Mouse (Mus musculus) lung, postnatal 4 days (tissue): ENCODE data around the gene Asic1.
"Not testable (repeated sequence)": the region's sequence is repeated elsewhere in the genome, so short reads cannot be mapped to it uniquely, and the experiment has no call there.

Experiments
- DNase-seq, 2 experiments: peaks; one replicate each; pipeline ENCODE4 v3.0.0; 2021

Asic1 gene

DNA sequence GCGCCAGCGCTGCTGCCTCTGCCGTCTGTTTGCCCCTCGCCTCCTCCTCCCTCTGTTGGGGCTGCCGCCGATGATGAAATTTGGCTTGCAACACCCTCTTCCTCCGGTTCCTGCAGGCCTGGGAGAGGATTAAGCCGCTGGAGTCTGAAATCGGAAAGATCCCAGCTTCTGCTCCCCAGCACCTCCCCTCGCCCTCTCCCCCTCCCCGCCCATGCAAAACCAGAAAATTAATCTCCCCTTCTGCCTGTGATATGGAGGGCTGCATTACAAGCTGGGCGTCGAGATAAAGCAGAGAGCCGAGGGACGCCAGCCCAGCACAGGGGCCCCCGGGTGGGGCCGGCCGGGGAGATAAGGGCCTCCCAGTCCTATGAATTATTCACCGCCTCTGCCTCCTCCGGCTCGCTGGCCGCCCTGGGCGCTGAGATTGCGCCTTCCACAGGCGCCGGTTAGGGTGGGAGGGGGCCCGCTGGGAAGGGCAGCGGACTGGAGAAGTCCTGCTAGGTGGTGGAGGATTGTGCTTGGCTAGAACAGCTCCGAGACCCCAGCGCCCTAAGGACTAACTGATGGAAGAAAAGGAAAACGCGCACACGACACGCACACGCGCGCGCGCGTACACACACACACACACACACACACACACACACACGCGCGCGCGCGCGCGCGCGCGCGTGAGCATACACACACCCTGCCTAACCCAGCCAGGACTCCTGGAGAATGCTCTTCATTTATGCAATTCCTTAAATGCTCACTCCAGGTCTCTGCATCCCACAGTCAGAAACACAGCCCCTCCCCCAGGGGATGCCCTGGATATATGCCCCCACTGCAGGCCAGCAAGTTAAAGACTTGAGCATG lies 5.3 kb upstream of the Asic1 start:
- peak; percentile 78 to 83 for DNase-seq

GRCm38 (mm10) chr15:99667544-99667943 lies 2.6 kb upstream of the Asic1 start:
- no peak for DNase-seq

GRCm38 (mm10) chr15:99668881-99669280 lies 1.3 kb upstream of the Asic1 start:
- DNase-seq = peak; percentile 79 to 85

GRCm38 (mm10) chr15:99669392-99669791 lies 776 bp upstream of the Asic1 start:
- DNase-seq = no peak

DNA sequence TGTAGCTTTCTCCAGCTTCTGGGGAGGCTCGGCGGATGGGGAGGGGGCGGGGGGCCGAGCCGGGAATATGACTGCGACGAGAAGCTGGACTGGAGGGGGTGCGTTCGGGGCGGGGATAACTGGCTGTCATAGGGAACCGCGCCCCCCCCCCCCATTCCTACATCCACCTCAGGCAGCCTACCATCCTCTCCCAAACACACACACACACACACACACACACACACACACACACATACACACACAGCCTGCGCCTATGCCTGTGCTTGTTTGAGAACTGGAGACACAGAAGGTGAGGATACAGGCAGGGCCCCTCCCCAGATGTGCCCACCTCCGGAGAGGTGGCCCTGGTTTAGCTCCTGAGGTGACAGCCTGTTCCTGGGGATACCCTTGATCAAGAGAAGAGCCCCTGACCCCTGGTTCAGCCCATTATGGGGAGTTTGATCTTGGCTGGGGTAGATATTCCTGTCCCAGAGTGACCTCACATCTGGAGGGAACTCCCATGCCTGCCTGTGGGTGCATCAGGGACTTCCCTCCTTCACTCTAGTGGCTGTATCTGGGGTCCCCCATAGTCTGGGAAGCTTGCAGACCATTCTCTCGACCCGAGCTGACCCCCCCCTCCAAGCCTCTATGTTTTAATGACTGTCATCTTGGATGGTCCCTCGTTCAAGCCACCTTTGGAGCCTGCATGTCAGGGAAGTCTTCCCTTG lies 949 bp downstream of the Asic1 start:
- DNase-seq = no peak

- DNase-seq = no peak
Measured at GRCm38 (mm10) chr15:99671783-99672182, 1.6 kb downstream of the Asic1 start.

GRCm38 (mm10) chr15:99674866-99675265 lies 4.7 kb downstream of the Asic1 start:
- no peak for DNase-seq

GRCm38 (mm10) chr15:99677089-99677488 lies 6.9 kb downstream of the Asic1 start:
- peak in 1 of 2 experiments; percentile 45 for DNase-seq

- DNase-seq = peak in 1 of 2 experiments; percentile 46
Measured at GRCm38 (mm10) chr15:99678063-99678800, 8.1 kb downstream of the Asic1 start.

DNA sequence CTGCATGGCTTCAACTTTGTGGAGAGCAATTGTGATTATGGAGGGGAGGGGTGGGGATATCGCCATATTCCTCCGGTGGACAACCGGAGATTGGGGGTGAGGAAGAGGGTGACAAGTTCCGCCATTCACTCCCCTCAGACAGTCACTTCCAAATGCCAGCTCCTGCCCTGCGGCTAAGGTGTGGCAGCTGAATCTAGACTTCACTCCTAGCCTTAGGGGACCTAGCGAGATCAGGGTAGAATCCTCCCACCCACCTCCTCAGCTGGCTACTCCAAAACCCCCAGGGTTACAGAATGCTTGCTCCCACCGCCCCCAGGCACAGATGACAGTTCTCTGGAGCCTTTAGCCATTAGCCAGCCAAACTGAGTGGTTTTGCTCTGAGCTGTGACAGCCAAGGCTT lies 8.8 kb downstream of the Asic1 start:
- DNase-seq = no peak

GRCm38 (mm10) chr15:99682880-99683279 lies 12.7 kb downstream of the Asic1 start:
- no peak for DNase-seq

DNA sequence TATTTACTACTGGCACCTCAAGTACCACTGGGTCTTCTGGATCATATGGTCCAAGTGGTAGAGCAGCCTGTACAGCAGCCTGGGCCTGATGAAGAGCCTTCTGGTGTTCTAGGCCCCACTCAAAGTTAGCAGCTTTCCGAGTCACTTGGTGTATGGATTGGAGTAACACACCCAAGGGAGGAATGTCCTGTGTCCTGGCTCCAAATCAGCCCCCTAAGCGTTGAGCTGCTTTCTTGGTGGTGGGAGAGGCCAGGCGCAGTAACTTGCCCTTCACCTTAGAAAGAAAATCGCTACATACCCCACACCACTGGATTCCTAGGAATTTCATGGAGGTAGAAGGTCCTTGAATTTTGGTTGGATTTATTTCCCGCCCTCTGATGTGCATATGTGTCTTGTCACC lies 14.0 kb downstream of the Asic1 start:
- no peak for DNase-seq

GRCm38 (mm10) chr15:99688712-99689111 lies 18.5 kb downstream of the Asic1 start:
- DNase-seq = peak; percentile 62 to 69

GRCm38 (mm10) chr15:99690924-99691323 lies 20.8 kb downstream of the Asic1 start:
- DNase-seq = no peak

GRCm38 (mm10) chr15:99691976-99692375 lies 21.8 kb downstream of the Asic1 start:
- no peak for DNase-seq

DNA sequence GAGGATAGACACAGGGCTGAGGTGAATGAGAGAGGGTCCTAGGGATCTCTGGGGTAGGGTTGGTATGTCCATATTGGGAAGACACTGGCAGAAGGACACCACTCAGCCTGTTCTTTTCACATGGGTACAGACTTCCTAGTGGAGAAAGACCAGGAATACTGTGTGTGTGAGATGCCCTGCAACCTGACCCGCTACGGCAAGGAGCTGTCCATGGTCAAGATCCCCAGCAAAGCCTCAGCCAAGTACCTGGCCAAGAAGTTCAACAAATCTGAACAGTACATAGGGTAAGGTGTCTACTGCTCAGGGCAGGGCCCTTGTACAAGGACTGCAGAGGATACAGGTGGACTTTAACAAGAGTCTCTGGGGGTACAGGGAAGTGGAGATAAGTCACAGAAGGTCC lies 27.1 kb downstream of the Asic1 start:
- DNase-seq = no peak

DNA sequence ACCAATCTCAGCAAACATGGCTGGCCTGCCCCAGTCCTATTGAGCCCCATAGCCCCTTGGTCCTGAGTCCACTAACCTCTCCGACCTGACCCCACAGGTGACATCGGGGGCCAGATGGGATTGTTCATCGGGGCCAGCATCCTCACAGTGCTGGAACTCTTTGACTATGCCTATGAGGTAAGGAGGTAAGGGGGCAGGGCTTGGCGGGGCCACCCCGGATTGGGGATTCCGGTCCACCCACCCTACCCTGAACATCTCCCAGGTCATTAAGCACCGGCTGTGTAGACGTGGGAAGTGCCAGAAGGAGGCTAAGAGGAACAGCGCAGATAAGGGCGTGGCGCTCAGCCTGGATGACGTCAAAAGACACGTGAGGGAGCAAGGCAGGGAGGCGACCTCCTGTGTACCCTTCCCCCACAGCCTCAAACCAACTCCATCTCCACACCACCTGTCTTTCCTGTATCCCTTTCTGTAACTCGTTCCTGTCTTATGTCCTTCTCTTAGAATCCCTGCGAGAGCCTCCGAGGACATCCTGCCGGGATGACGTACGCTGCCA lies 28.4 kb downstream of the Asic1 start:
- DNase-seq = no peak

DNA sequence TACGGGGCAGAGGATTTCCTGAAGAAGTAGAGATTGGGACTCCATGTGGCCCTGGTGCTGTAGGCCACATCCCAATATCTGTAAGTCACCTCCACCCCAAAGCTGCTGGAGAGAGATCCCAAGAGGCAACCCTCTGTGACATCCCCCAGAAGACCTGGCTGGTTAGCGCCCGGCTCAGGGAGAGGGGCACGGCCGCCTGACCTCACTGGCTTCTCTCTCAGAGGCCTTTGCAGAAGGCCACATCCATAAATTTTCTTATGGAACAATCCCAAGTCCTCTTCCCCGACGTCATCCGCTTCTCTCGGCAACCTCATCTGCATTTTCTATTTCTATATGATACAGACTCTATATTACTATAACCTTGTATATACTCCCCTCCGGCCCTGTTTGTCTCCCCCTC lies 29.5 kb downstream of the Asic1 start:
- no peak for DNase-seq

DNA sequence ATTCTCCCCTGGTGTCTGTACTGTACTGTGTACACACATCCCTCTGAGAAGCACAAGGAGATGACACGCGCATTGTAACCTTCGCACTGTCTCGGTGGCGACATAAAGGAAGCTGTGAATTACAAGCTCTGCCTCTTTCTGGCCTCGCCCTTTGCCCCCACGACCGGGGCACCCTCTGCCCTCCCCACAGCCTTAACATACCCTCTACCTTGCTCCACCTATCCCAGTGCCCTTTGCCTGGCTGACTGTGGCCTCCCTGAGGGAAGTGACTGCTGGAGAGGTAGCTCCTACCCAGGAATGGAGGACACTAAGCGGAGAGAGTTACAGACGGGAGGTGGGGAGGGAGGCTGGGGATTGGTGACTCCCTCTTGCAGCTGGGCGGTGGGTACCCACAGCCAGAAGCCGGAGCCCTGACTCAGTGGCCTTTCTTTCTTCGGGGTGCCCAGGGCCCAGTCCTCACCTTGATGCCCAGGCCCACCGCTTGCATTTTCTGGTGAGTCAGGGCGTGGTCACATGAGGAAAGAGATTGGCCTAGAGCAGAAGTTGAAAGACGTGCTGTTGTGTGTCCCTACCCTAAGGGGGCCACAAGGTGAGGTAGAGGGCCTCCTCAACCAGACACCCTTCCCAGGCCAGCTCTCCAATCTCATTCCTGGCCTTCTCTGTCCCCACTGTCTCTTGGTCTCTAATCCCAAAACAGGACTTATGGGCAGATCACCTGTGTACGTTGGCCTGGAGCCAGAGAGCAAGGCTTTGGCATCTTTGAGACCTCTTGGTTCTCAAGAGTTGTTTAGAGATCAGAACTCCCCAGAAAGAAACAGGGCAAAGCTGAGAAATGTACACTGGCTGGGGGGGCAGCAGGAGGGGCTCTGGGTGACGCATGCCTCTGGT lies 30.3 kb downstream of the Asic1 start:
- no peak for DNase-seq

DNA sequence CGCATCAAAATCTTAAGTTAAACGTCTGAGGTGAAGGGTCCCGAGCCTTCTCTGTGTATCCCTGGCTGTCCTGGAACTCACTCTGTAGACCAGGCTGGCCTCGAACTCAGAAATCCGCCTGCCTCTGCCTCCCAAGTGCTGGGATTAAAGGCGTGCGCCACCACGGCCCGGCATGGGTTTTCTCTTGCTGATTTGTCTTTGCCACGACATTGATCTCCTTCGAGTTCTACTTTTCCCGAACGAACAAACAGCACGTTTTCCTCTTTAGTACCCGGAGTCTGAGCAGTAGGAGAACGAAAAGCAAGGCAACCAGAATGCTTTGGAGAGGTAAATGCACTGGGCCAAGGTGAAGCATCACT lies 31.5 kb downstream of the Asic1 start:
- DNase-seq = not testable (repeated sequence)

GRCm38 (mm10) chr15:99701999-99702900 lies 32.1 kb downstream of the Asic1 start, which contains the start of gene Smarcd1:
Smarcd1 (plus strand) TSS chr15:99702129.
- peak; percentile 96 to 97 for DNase-seq
